Mouse (Mus musculus) MEL (cell line): ENCODE measurements around the gene Ppfia4. TPM values are rescaled to one million over a fixed set of nuclear protein-coding genes. Genes with fewer than 3 reads are reported as not detected.

Source experiments
- DNase-seq: peaks from one replicate; pipeline ENCODE4 v3.0.0; 2011; ENCODE audit warnings: low read depth, low spot score
- H3K27ac ChIP-seq: 2 replicates; pipeline ENCODE4 v1.5.1; 2012; ENCODE audit warnings: low read depth, mild to moderate bottlenecking, control low read depth, low read length, moderate library complexity; ENCODE audit not compliant: control insufficient read depth
- H3K27me3 ChIP-seq, 2 experiments: fragments of 150-350 bp in 1 of 2; sonication (generic) in 1 of 2; 2 replicates each; pipeline ENCODE4 v1.6.1; 2012; ENCODE audit warnings: low read length in 2 of 2, mild to moderate bottlenecking in 2 of 2, improper control_type of control experiment in 1 of 2, moderate library complexity in 1 of 2; ENCODE audit not compliant: insufficient read depth in 2 of 2, control insufficient read depth in 1 of 2
- H3K36me3 ChIP-seq, 2 experiments: 2 replicates each; pipeline ENCODE4 v1.6.1; 2012 to 2014; ENCODE audit warnings: low read length in 2 of 2, improper control_type of control experiment in 1 of 2, inconsistent platforms in 1 of 2, mild to moderate bottlenecking in 1 of 2; ENCODE audit not compliant: insufficient read depth in 2 of 2, control insufficient read depth in 1 of 2
- H3K4me1 ChIP-seq, 2 experiments: fragments of 150-350 bp in 1 of 2; sonication (generic) in 1 of 2; 2 replicates each; pipeline ENCODE4 v1.6.1; 2012; ENCODE audit warnings: low read length in 2 of 2, improper control_type of control experiment in 1 of 2, mild to moderate bottlenecking in 1 of 2; ENCODE audit not compliant: insufficient read depth in 2 of 2, control insufficient read depth in 1 of 2
- H3K4me3 ChIP-seq, 2 experiments: fragments of 150-350 bp in 1 of 2; sonication (generic) in 1 of 2; 2 replicates each; pipeline ENCODE4 v1.5.1; 2012; ENCODE audit warnings: low read depth in 2 of 2, low read length in 2 of 2, mild to moderate bottlenecking in 2 of 2, moderate library complexity in 2 of 2, control low read depth in 1 of 2, improper control_type of control experiment in 1 of 2; ENCODE audit not compliant: control insufficient read depth in 1 of 2, insufficient read depth in 1 of 2
- H3K79me2 ChIP-seq: 2 replicates; pipeline ENCODE4 v1.6.1; 2012; ENCODE audit warnings: mild to moderate bottlenecking, low read length, moderate library complexity; ENCODE audit not compliant: control insufficient read depth, poor library complexity, insufficient read depth
- H3K9ac ChIP-seq: 2 replicates; pipeline ENCODE4 v1.6.1; 2012; ENCODE audit warnings: low read depth, mild to moderate bottlenecking, control low read depth, low read length, moderate library complexity; ENCODE audit not compliant: control insufficient read depth, poor library complexity, severe bottlenecking
- H3K9me3 ChIP-seq: fragments of 150-350 bp; sonication (generic); replicated peaks from 2 replicates; pipeline ENCODE4 v1.6.1; 2012; ENCODE audit warnings: mild to moderate bottlenecking, low read length, improper control_type of control experiment, moderate library complexity; ENCODE audit not compliant: insufficient read depth
- CHD1 ChIP-seq: IDR thresholded peaks from 2 replicates; pipeline ENCODE4 v1.6.1; 2012; ENCODE audit warnings: low read depth, mild to moderate bottlenecking, inconsistent platforms, low read length, improper control_type of control experiment
- CHD2 ChIP-seq: IDR thresholded peaks from 2 replicates; pipeline ENCODE4 v1.6.1; 2011; ENCODE audit warnings: low read length, improper control_type of control experiment
- CTCF ChIP-seq, 3 experiments: IDR thresholded peaks in 2 of 3; conservative IDR thresholded peaks in 1 of 3; 2 replicates each; pipeline ENCODE4 v1.5.1; 2011 to 2012; ENCODE audit warnings: low read length in 3 of 3, low read depth in 2 of 3, mild to moderate bottlenecking in 2 of 3, improper control_type of control experiment in 1 of 3, inconsistent platforms in 1 of 3, mixed read lengths in 1 of 3, moderate library complexity in 1 of 3; ENCODE audit not compliant: control insufficient read depth in 1 of 3, insufficient read depth in 1 of 3, poor library complexity in 1 of 3, severe bottlenecking in 1 of 3
- ELF1 ChIP-seq: IDR thresholded peaks from 2 replicates; pipeline ENCODE4 v1.6.1; 2014; ENCODE audit warnings: low read depth, mild to moderate bottlenecking, inconsistent platforms, low read length, improper control_type of control experiment, moderate library complexity
- GABPA ChIP-seq: IDR thresholded peaks from 2 replicates; pipeline ENCODE4 v1.6.1; 2012; ENCODE audit warnings: low read depth, mild to moderate bottlenecking, inconsistent platforms, low read length, improper control_type of control experiment, moderate library complexity
- GATA1 ChIP-seq: IDR thresholded peaks from 2 replicates; pipeline ENCODE4 v1.6.1; 2011; ENCODE audit warnings: low read depth, low read length, improper control_type of control experiment
- HCFC1 ChIP-seq: IDR thresholded peaks from 2 replicates; pipeline ENCODE4 v1.6.1; 2012; ENCODE audit warnings: low read depth, mild to moderate bottlenecking, inconsistent platforms, low read length, improper control_type of control experiment, moderate library complexity
- MEF2A ChIP-seq: IDR thresholded peaks from 2 replicates; pipeline ENCODE4 v1.6.1; 2014; ENCODE audit warnings: low read depth, mild to moderate bottlenecking, inconsistent platforms, low read length, improper control_type of control experiment; ENCODE audit not compliant: poor library complexity, insufficient replicate concordance, severe bottlenecking; ENCODE audit errors: extremely low read depth
- POLR2AphosphoS5 ChIP-seq: IDR thresholded peaks from 2 replicates; pipeline ENCODE4 v1.6.1; 2012; ENCODE audit warnings: low read depth, borderline replicate concordance, mild to moderate bottlenecking, inconsistent platforms, low read length, moderate library complexity, mixed read lengths
- RCOR1 ChIP-seq: IDR thresholded peaks from 2 replicates; pipeline ENCODE4 v1.6.1; 2012; ENCODE audit warnings: low read depth, mild to moderate bottlenecking, inconsistent platforms, low read length, improper control_type of control experiment
- TBP ChIP-seq: IDR thresholded peaks from 2 replicates; pipeline ENCODE4 v1.8.0; 2011; ENCODE audit warnings: low read depth, low read length, improper control_type of control experiment
- UBTF ChIP-seq: IDR thresholded peaks from 2 replicates; pipeline ENCODE4 v1.6.1; 2012; ENCODE audit warnings: low read depth, mild to moderate bottlenecking, inconsistent platforms, low read length, improper control_type of control experiment, moderate library complexity, borderline replicate concordance; ENCODE audit not compliant: insufficient read depth
- USF1 ChIP-seq: IDR thresholded peaks from 2 replicates; pipeline ENCODE4 v1.6.1; 2014; ENCODE audit warnings: low read depth, mild to moderate bottlenecking, inconsistent platforms, low read length, improper control_type of control experiment, moderate library complexity
- USF2 ChIP-seq, 2 experiments: IDR thresholded peaks; 2 replicates each; pipeline ENCODE4 v1.6.1; 2011 to 2012; ENCODE audit warnings: improper control_type of control experiment in 2 of 2, low read length in 2 of 2, borderline replicate concordance in 1 of 2, inconsistent platforms in 1 of 2, low read depth in 1 of 2, mild to moderate bottlenecking in 1 of 2; ENCODE audit not compliant: insufficient read depth in 1 of 2
- polyA plus RNA-seq, 2 experiments: library from polyadenylated mRNA; stranded (reverse) in 1 of 2; unstranded in 1 of 2; fragments of >175 nt in 1 of 2; fragments of >200 nt in 1 of 2; gene quantifications; 2 replicates each; pipeline versions ENCODE4 v1.2.1 to v1.2.4; 2012; ENCODE audit warnings: low replicate concordance in 2 of 2, low read depth in 1 of 2; ENCODE audit not compliant: insufficient read length in 2 of 2, insufficient read depth in 1 of 2, missing spikeins in 1 of 2
- total RNA-seq: library from RNA; depleted of rRNA; stranded (reverse); fragments of 300-350 nt; gene quantifications from 2 replicates; pipeline ENCODE4 v1.2.3, GENCODE M21; 2012

Ppfia4 gene
- total and polyA plus RNA-seq, 3 experiments, result 0.11 TPM; not detected in 2

- no peak overlapping the region for H3K9ac ChIP-seq
- peaks cover 0 to 4% of the 10 kb centered on the region in 2 experiments; a peak in 3 of 4 replicates for H3K27me3 ChIP-seq
- H3K27ac ChIP-seq, result no peak overlapping the region
- TF ChIP-seq USF1 (no peak), USF2 (IDR thresholded peaks at IDR 0.05; ENCODE audit: borderline replicate concordance in 1 of 2, insufficient read depth in 1 of 2, low read depth in 1 of 2, low read length in 2 of 2) (no peak), CHD2 (no peak), GATA1 (no peak), MEF2A (no peak), POLR2AphosphoS5 (no peak), HCFC1 (no peak), CTCF (IDR thresholded peaks at IDR 0.05 in 2 of 3, conservative IDR thresholded peaks at IDR 0.05 in 1 of 3; ENCODE audit: control insufficient read depth in 1 of 3, insufficient read depth in 1 of 3, low read depth in 2 of 3, low read length in 3 of 3, poor library complexity in 1 of 3, severe bottlenecking in 1 of 3) (no peak), CHD1 (no peak), RCOR1 (no peak), GABPA (no peak), ELF1 (no peak)
- DNase-seq, result no peak
- no peaks in the 10 kb centered on the region for H3K36me3 ChIP-seq
- H3K4me1 ChIP-seq, result no peaks in the 10 kb centered on the region
- no peak overlapping the region for H3K4me3 ChIP-seq
- no peaks in the 10 kb centered on the region for H3K79me2 ChIP-seq
- H3K9me3 ChIP-seq, result no peaks in the 10 kb centered on the region
Observed at GRCm38 (mm10) chr1:134293738-134294604, 38.8 kb downstream of the Ppfia4 start.

- peaks cover 0 to 4% of the 10 kb centered on the region in 2 experiments; a peak in 3 of 4 replicates for H3K27me3 ChIP-seq
- H3K36me3 ChIP-seq, result no peaks in the 10 kb centered on the region
- no peak for DNase-seq
- TF ChIP-seq TBP (no peak), UBTF (no peak)
- H3K9ac ChIP-seq, result no peak overlapping the region
- H3K79me2 ChIP-seq, result no peaks in the 10 kb centered on the region
- no peaks in the 10 kb centered on the region for H3K4me1 ChIP-seq
- H3K4me3 ChIP-seq, result no peak overlapping the region
- H3K27ac ChIP-seq, result no peak overlapping the region
- no peaks in the 10 kb centered on the region for H3K9me3 ChIP-seq
Observed at GRCm38 (mm10) chr1:134293276-134293675, 39.5 kb downstream of the Ppfia4 start.
